Mouse (Mus musculus) T-cell, adult 66 days (primary cell): Measurements from ENCODE around the gene Adcy9. TPM values are rescaled to one million over a fixed set of nuclear protein-coding genes. Genes with fewer than 3 reads are reported as not detected.

Source experiments
- total RNA-seq, 2 experiments: library from RNA; stranded (reverse); gene quantifications; 3 replicates in 1 of 2; 4 replicates in 1 of 2; pipeline ENCODE4 v1.2.4; 2023

Gene Adcy9
- 1 to 10 TPM; 1.7 to 2.1 TPM for total RNA-seq

GRCm38 (mm10) chr16:4420298-4421054 lies at the start of gene Adcy9:
Gene Adcy9 (minus strand): TSS chr16:4420498.

Other genes with a start within 250 kb of the Adcy9 start
- gene Crebbp, start 206.5 kb downstream of the Adcy9 start, total RNA-seq: 100 to 1,000 TPM; 155 to 159 TPM
- 1 to 10 TPM in 1 of 2 experiments, under 1 TPM in 1; 0.53 to 1.5 TPM for gene Srl, start 121.3 kb upstream of the Adcy9 start, total RNA-seq
- 10 to 100 TPM; 24.3 to 24.8 TPM for gene Tfap4, start 139.4 kb upstream of the Adcy9 start, total RNA-seq
- gene Glis2, start 174.2 kb upstream of the Adcy9 start, total RNA-seq: under 1 TPM; 0.23 to 0.62 TPM
- 10 to 100 TPM; 46.5 to 52.6 TPM for gene Pam16, start 204.5 kb upstream of the Adcy9 start, total RNA-seq
- gene Vasn, start 219.4 kb upstream of the Adcy9 start, total RNA-seq: not detected
- 10 to 100 TPM; 24.4 to 29.3 TPM for gene Dnaja3, start 219.5 kb upstream of the Adcy9 start, total RNA-seq